Mouse (Mus musculus): ENCODE data around the gene Gcc1. TPM values are rescaled to one million over a fixed set of nuclear protein-coding genes. Genes with fewer than 3 reads are reported as not detected.
A peak's percentile ranks its signal among the peaks of the same experiment; 100 is the strongest.

Gene Gcc1
- total RNA-seq, 1 experiment, result 7.9 TPM

DNA sequence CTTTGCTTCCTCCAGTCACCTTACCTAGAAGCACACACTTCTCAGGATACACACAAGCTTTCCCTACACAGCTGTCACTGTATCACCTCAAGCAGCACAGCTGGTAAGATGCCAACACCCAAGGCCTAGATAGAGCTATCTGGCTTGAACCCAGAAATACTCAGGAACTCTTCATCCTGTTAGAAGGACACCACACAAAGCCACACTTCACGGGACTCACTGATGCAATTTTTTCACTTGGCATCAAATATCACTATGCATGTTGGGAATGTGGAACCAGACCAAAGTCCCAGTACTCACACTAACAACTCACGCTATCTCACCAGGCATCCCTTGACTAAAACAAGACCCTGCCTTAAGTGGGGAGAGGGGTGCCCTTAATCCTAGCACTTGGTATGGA lies 8.5 kb downstream of the Gcc1 start:
- TF ChIP-seq HCFC1 (IDR thresholded peaks at IDR 0.05; ENCODE audit: borderline replicate concordance, insufficient read depth, low read length), result no peak
- TF ChIP-seq ZNF384 (IDR thresholded peaks at IDR 0.05; ENCODE audit: low read depth, low read length), result no peak
- no peak for TF ChIP-seq CHD2 (IDR thresholded peaks at IDR 0.05; ENCODE audit: low read depth, low read length)
- TF ChIP-seq MAFK (IDR thresholded peaks at IDR 0.05; ENCODE audit: insufficient read depth, low read depth, low read length), result no peak
- TF ChIP-seq ZC3H11A (IDR thresholded peaks at IDR 0.05; ENCODE audit: borderline replicate concordance, low read depth, low read length), result no peak
- no peak overlapping the region for H3K4me3 ChIP-seq (ENCODE audit: insufficient read depth in 1 of 2, low read depth in 1 of 2, low read length in 2 of 2, poor library complexity in 1 of 2, severe bottlenecking in 1 of 2)
- H3K9ac ChIP-seq (ENCODE audit: insufficient read depth, low read depth, low read length, poor library complexity, severe bottlenecking), result no peak overlapping the region
- no peaks in the 10 kb centered on the region for H3K9me3 ChIP-seq (ENCODE audit: control insufficient read depth, insufficient read depth, low read depth, low read length)
- in situ Hi-C loops (cut with MboI; ENCODE audit: low sequenced_read_pairs in 2 of 2, unreplicated experiment in 2 of 2), result no loop called here
- H3K27ac ChIP-seq (ENCODE audit: insufficient read depth, low read depth, low read length, poor library complexity, severe bottlenecking), result no peak overlapping the region
- peaks cover 10% of the 10 kb centered on the region for H3K36me3 ChIP-seq (ENCODE audit: control insufficient read depth, insufficient read depth, low read length, poor library complexity, severe bottlenecking)
- no peak for DNase-seq (ENCODE audit: low read depth, low spot score)
- peaks cover 2 to 7% of the 10 kb centered on the region in 2 experiments; a peak in 1 of 4 replicates for H3K4me1 ChIP-seq (ENCODE audit: control insufficient read depth in 2 of 2, insufficient read depth in 2 of 2, low read length in 2 of 2, poor library complexity in 1 of 2)

DNA sequence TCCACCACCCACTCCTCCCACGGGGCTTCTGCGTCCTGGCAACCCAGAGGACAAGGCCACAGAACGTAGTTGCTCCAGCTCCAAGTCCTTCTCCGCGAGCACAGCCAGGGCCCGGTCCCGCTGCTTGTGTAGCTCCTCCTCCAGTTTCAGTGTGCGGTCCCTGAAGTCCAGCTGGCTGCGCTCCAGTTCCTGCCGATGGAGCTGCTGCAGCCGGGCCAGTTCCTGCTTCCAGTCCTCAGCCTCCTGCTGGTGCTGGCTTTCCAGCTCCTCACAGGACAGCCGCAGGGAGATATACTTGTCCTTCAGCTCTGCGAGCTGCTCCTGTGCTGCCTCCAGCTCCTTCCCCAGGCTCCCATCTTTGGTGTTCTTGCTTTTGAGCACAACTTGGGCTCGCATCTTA lies 9.7 kb downstream of the Gcc1 start:
- H3K9me3 ChIP-seq (ENCODE audit: control insufficient read depth, insufficient read depth, low read depth, low read length), result no peaks in the 10 kb centered on the region
- TF ChIP-seq HCFC1 (IDR thresholded peaks at IDR 0.05; ENCODE audit: borderline replicate concordance, insufficient read depth, low read length), result no peak
- no peak for TF ChIP-seq MAFK (IDR thresholded peaks at IDR 0.05; ENCODE audit: insufficient read depth, low read depth, low read length)
- no peak for TF ChIP-seq CHD2 (IDR thresholded peaks at IDR 0.05; ENCODE audit: low read depth, low read length)
- no peak for TF ChIP-seq ZNF384 (IDR thresholded peaks at IDR 0.05; ENCODE audit: low read depth, low read length)
- no peak for TF ChIP-seq ZC3H11A (IDR thresholded peaks at IDR 0.05; ENCODE audit: borderline replicate concordance, low read depth, low read length)
- no peak overlapping the region for H3K9ac ChIP-seq (ENCODE audit: insufficient read depth, low read depth, low read length, poor library complexity, severe bottlenecking)
- in situ Hi-C loops (cut with MboI; ENCODE audit: low sequenced_read_pairs in 2 of 2, unreplicated experiment in 2 of 2), result no loop called here
- H3K4me1 ChIP-seq (ENCODE audit: control insufficient read depth in 2 of 2, insufficient read depth in 2 of 2, low read length in 2 of 2, poor library complexity in 1 of 2), result peaks cover 2 to 6% of the 10 kb centered on the region in 2 experiments; a peak in 1 of 4 replicates
- peaks cover 10% of the 10 kb centered on the region for H3K36me3 ChIP-seq (ENCODE audit: control insufficient read depth, insufficient read depth, low read length, poor library complexity, severe bottlenecking)
- DNase-seq (ENCODE audit: low read depth, low spot score), result no peak
- H3K4me3 ChIP-seq (ENCODE audit: insufficient read depth in 1 of 2, low read depth in 1 of 2, low read length in 2 of 2, poor library complexity in 1 of 2, severe bottlenecking in 1 of 2), result 0 out of 4 replicates have a peak overlapping the region, but pooled peaks of 1 of the 2 experiments have one; percentile 2
- H3K27ac ChIP-seq (ENCODE audit: insufficient read depth, low read depth, low read length, poor library complexity, severe bottlenecking), result no peak overlapping the region

DNA sequence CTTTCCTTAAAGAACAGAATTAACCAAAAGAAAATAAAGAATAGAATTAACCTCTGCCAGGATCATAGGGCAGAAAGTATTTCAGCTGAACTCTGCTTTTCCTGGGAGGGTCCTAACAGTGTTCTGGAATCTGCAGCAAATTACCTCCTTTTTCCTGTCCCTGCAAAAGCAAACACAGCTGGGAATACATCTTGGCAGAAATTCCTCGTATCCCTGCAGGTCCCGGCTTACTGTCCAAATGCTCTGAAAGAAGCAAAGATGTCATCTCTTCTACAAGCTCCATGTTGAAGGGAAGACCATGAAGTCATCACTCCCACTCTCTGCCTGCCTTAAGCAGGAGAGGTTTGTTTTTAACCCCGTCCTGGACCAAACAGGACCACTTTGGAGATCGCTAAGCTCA lies 11.2 kb downstream of the Gcc1 start:
- H3K27ac ChIP-seq (ENCODE audit: insufficient read depth, low read depth, low read length, poor library complexity, severe bottlenecking), result no peak overlapping the region
- H3K4me3 ChIP-seq (ENCODE audit: insufficient read depth in 1 of 2, low read depth in 1 of 2, low read length in 2 of 2, poor library complexity in 1 of 2, severe bottlenecking in 1 of 2), result no peak overlapping the region
- peaks cover 2 to 6% of the 10 kb centered on the region in 2 experiments; a peak in 1 of 4 replicates for H3K4me1 ChIP-seq (ENCODE audit: control insufficient read depth in 2 of 2, insufficient read depth in 2 of 2, low read length in 2 of 2, poor library complexity in 1 of 2)
- no peaks in the 10 kb centered on the region for H3K9me3 ChIP-seq (ENCODE audit: control insufficient read depth, insufficient read depth, low read depth, low read length)
- no peak for DNase-seq (ENCODE audit: low read depth, low spot score)
- in situ Hi-C loops (cut with MboI; ENCODE audit: low sequenced_read_pairs in 2 of 2, unreplicated experiment in 2 of 2), result no loop called here
- TF ChIP-seq HCFC1 (IDR thresholded peaks at IDR 0.05; ENCODE audit: borderline replicate concordance, insufficient read depth, low read length) (no peak), ZNF384 (IDR thresholded peaks at IDR 0.05; ENCODE audit: low read depth, low read length) (no peak), MAFK (IDR thresholded peaks at IDR 0.05; ENCODE audit: insufficient read depth, low read depth, low read length) (no peak), ZC3H11A (IDR thresholded peaks at IDR 0.05; ENCODE audit: borderline replicate concordance, low read depth, low read length) (no peak), CHD2 (IDR thresholded peaks at IDR 0.05; ENCODE audit: low read depth, low read length) (no peak)
- no peak overlapping the region for H3K9ac ChIP-seq (ENCODE audit: insufficient read depth, low read depth, low read length, poor library complexity, severe bottlenecking)
- H3K36me3 ChIP-seq (ENCODE audit: control insufficient read depth, insufficient read depth, low read length, poor library complexity, severe bottlenecking), result peaks cover 10% of the 10 kb centered on the region

DNA sequence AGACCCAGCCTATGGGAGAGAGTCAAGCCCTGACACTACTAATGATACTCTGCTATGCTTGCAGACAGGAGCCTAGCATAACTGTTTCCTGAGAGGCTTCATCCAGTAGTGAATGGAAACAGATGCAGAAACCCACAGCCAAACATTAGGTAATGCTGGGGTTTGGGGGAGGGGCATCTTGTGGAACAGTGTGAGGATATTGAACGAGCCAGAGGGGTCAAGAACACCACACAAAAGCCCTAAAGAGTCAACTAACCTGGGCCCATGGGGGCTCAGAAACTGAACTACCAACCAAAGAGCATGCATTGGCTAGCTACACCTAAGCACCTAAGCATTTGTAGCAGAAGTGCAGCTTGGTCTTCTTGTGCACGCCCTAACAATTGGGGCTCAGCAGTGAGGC lies 17.0 kb downstream of the Gcc1 start:
- H3K36me3 ChIP-seq (ENCODE audit: control insufficient read depth, insufficient read depth, low read length, poor library complexity, severe bottlenecking), result no peaks in the 10 kb centered on the region; the same call in 1 of the 2 replicates
- no peaks in the 10 kb centered on the region for H3K9me3 ChIP-seq (ENCODE audit: control insufficient read depth, insufficient read depth, low read depth, low read length)
- H3K4me1 ChIP-seq (ENCODE audit: control insufficient read depth in 2 of 2, insufficient read depth in 2 of 2, low read length in 2 of 2, poor library complexity in 1 of 2), result peaks cover 0 to 2% of the 10 kb centered on the region in 2 experiments; a peak in 1 of 4 replicates
- DNase-seq (ENCODE audit: low read depth, low spot score), result no peak
- no peak overlapping the region for H3K4me3 ChIP-seq (ENCODE audit: insufficient read depth in 1 of 2, low read depth in 1 of 2, low read length in 2 of 2, poor library complexity in 1 of 2, severe bottlenecking in 1 of 2)
- TF ChIP-seq HCFC1 (IDR thresholded peaks at IDR 0.05; ENCODE audit: borderline replicate concordance, insufficient read depth, low read length) (no peak), ZC3H11A (IDR thresholded peaks at IDR 0.05; ENCODE audit: borderline replicate concordance, low read depth, low read length) (no peak)
- no peak overlapping the region for H3K9ac ChIP-seq (ENCODE audit: insufficient read depth, low read depth, low read length, poor library complexity, severe bottlenecking)
- H3K27ac ChIP-seq (ENCODE audit: insufficient read depth, low read depth, low read length, poor library complexity, severe bottlenecking), result no peak overlapping the region
- in situ Hi-C loops (cut with MboI; ENCODE audit: low sequenced_read_pairs in 2 of 2, unreplicated experiment in 2 of 2), result no loop called here

DNA sequence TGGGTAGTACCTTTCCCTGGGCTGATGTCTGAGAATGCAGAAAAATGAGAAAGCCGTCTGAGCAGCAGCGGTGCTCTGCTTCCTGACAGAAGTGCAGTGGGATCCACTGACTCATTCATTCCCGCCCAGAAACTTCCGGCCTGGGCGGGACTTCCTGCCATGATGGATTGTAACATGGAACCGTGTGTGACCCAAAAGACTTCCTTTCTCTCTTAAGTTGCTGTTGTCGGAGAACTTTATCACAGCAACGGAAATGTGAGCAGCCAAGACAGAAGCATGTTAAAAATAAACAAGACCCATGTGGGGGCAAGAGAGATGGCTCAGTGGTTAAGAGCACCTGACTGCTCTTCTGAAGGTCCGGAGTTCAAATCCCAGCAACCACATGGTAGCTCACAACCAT lies 18.1 kb downstream of the Gcc1 start:
- TF ChIP-seq HCFC1 (IDR thresholded peaks at IDR 0.05; ENCODE audit: borderline replicate concordance, insufficient read depth, low read length) (no peak), ZC3H11A (IDR thresholded peaks at IDR 0.05; ENCODE audit: borderline replicate concordance, low read depth, low read length) (no peak), CHD2 (IDR thresholded peaks at IDR 0.05; ENCODE audit: low read depth, low read length) (no peak), MAFK (IDR thresholded peaks at IDR 0.05; ENCODE audit: insufficient read depth, low read depth, low read length) (no peak), ZNF384 (IDR thresholded peaks at IDR 0.05; ENCODE audit: low read depth, low read length) (no peak)
- in situ Hi-C loops (cut with MboI; ENCODE audit: low sequenced_read_pairs in 2 of 2, unreplicated experiment in 2 of 2), result no loop called here
- H3K4me3 ChIP-seq (ENCODE audit: insufficient read depth in 1 of 2, low read depth in 1 of 2, low read length in 2 of 2, poor library complexity in 1 of 2, severe bottlenecking in 1 of 2), result 0 out of 4 replicates have a peak overlapping the region, but pooled peaks of 1 of the 2 experiments have one; percentile 32
- no peak for DNase-seq (ENCODE audit: low read depth, low spot score)
- H3K9ac ChIP-seq (ENCODE audit: insufficient read depth, low read depth, low read length, poor library complexity, severe bottlenecking), result no peak overlapping the region
- no peak overlapping the region for H3K27ac ChIP-seq (ENCODE audit: insufficient read depth, low read depth, low read length, poor library complexity, severe bottlenecking)
- no peaks in the 10 kb centered on the region for H3K36me3 ChIP-seq (ENCODE audit: control insufficient read depth, insufficient read depth, low read length, poor library complexity, severe bottlenecking)
- H3K9me3 ChIP-seq (ENCODE audit: control insufficient read depth, insufficient read depth, low read depth, low read length), result no peaks in the 10 kb centered on the region
- H3K4me1 ChIP-seq (ENCODE audit: control insufficient read depth in 2 of 2, insufficient read depth in 2 of 2, low read length in 2 of 2, poor library complexity in 1 of 2), result peaks cover 0 to 2% of the 10 kb centered on the region in 2 experiments; a peak in 1 of 4 replicates

Data from ES-E14 (cell line).